Mouse (Mus musculus): ENCODE data around the gene Fcgr2b. TPM values are rescaled to one million over a fixed set of nuclear protein-coding genes. Genes with fewer than 3 reads are reported as not detected.
"Not testable (repeated sequence)": the region's sequence is repeated elsewhere in the genome, so short reads cannot be mapped to it uniquely, and the experiment has no call there.

Fcgr2b gene
- polyA plus RNA-seq, 1 experiment = 16.3 TPM

DNA sequence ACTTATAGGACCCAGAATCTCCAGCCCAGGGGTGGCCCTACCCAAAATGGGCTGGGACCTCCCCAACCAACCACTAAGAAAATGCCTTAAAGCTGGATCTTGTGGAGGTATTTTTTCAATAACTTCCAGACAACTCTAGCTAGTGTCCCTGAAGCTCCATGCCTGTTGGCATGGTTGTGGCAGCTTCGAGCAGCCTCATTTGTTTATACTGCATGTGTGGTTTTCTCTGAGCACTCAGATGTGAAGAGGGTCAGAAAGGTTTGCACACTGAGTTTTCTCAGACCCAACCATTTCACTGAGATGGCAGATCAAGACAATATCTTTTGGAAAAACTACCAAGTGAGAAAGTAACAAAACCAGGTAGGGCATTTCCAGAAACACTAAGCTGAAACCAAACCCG, 6.0 kb upstream of the Fcgr2b start:
- WGBS = 57% methylated on average over 2 of the region's 2 CpGs
- no peak overlapping the region for H3K4me3 ChIP-seq (replicated peaks; ENCODE audit: extremely low read depth, low read depth, low read length)
- TF ChIP-seq POLR2A (IDR thresholded peaks at IDR 0.05; ENCODE audit: borderline replicate concordance, extremely low read depth, low read depth, low read length) = no peak
- TF ChIP-seq CTCF (IDR thresholded peaks at IDR 0.05; ENCODE audit: insufficient read depth, low read length) = no peak

DNA sequence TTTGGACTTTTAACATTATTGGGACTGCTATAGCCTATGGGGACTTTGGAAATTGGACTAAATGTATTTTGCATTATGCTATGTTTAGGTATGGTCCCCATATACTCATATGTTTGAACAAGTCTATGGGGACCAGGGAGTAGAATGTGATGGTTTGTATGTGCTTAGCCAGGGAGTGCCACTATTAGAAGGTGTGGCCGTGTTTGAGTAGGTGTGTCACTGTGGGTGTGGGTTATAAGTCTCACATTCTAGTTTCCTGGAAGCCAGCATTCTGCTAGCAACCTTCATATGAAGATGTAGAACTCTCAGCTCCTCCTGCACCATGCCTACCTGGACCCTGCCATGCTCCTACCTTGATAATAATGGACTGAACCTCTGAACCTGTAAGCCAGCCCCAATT, 5.3 kb upstream of the Fcgr2b start:
- WGBS = 62% methylated on average over 1 of the region's 1 CpGs
- H3K4me1 ChIP-seq (ENCODE audit: control insufficient read depth, insufficient read depth, low read length); H3K4me3 ChIP-seq (replicated peaks; ENCODE audit: extremely low read depth, low read depth, low read length); DNase-seq: not testable (repeated sequence)

More for the DNA sequence above, 6.0 kb upstream of the Fcgr2b start:
- no peaks in the 10 kb centered on the region for H3K4me1 ChIP-seq (ENCODE audit: control insufficient read depth, insufficient read depth, low read length)
- DNase-seq = no peak

DNA sequence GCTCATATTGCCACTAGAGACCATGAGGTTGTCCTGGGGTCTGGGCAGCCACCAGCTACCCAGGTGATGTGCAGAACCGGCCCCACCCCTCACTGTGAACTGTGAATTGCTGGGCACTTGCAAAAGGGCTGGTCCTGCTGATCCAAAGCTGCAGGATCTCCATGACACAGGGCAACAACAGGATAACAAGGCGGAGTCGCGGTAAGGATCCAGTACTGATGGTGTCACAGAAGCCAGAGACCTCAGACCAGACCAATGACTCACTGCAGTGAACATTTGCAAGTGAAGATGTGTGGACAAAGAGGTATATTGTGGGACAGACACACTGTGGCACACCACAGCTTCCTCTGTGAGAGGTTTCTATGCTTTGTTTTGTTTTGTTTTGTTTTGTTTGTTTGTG, 2.3 kb upstream of the Fcgr2b start:
- TF ChIP-seq POLR2A (IDR thresholded peaks at IDR 0.05; ENCODE audit: borderline replicate concordance, extremely low read depth, low read depth, low read length) (no peak), CTCF (IDR thresholded peaks at IDR 0.05; ENCODE audit: insufficient read depth, low read length) (no peak)
- WGBS = 73% methylated on average over 4 of the region's 4 CpGs
- Histone ChIP-seq H3K4me3 (replicated peaks; ENCODE audit: extremely low read depth, low read depth, low read length) (no peak overlapping the region), H3K4me1 (ENCODE audit: control insufficient read depth, insufficient read depth, low read length) (no peaks in the 10 kb centered on the region)
- no peak for DNase-seq

DNA sequence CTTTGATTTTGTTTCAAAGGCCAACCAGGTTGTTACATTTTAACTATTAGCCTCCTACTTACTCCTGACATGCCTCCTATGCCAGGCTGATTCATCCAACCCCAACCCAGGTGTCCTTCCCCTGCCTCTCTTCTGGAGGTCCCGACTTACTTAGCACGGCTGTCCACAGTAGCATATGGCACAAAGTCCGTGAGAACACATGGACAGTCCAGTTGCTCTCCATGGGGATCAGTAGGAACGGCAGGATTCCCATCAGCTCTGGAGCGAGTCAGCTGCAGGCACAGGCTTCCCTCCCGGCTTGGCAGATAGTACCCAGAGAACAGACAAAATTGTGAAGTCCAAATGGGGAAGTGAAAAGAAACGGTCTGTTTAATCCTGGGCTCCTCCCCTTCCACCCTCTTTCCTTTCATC, 591 bp downstream of the Fcgr2b start:
- DNase-seq = no peak
- H3K4me3 ChIP-seq (replicated peaks; ENCODE audit: extremely low read depth, low read depth, low read length) = peak overlapping the region; percentile 59
- no peaks in the 10 kb centered on the region for H3K4me1 ChIP-seq (ENCODE audit: control insufficient read depth, insufficient read depth, low read length)
- TF ChIP-seq CTCF (IDR thresholded peaks at IDR 0.05; ENCODE audit: insufficient read depth, low read length) (no peak), POLR2A (IDR thresholded peaks at IDR 0.05; ENCODE audit: borderline replicate concordance, extremely low read depth, low read depth, low read length) (no peak)
- 60% methylated on average over 7 of the region's 7 CpGs for WGBS

DNA sequence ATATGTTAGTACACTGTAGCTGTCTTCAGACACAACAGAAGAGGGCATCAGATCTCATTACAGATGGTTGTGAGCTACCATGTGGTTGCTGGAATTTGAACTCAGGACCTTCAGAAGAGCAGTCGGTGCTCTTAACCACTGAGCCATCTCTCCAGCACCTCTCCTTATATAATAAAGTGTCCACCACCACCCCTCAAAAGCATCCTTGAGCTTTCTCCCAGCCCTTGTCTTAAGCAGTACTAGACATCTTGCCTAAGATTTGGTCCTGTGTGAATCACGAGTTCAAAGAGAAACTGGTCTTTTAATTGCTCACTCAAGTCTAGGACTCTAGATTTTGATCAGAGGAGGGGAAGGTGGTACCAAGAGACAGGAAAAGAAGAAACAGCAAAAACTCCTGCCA, 997 bp downstream of the Fcgr2b start:
- not testable (repeated sequence) for DNase-seq; H3K4me1 ChIP-seq (ENCODE audit: control insufficient read depth, insufficient read depth, low read length)
- H3K4me3 ChIP-seq (replicated peaks; ENCODE audit: extremely low read depth, low read depth, low read length) = peak overlapping the region; percentile 59
- WGBS = 51% methylated on average over 2 of the region's 2 CpGs

DNA sequence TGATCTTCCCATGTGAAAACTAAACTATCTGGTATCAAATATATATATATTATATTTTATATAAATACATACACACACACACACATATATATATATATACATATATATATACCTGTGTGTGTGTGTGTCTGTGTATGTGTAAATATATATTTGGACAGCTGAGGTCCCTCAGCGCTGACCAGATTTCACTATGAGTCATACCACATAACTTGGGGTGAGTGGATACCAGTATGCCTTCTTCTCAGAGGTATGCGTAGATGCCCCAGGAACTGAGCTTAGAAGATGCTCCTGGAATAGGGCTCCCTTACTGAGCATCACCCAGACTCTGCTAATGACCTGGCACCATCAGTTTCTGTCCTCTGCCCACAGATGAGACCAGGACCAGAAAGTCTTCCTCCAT, 1.6 kb downstream of the Fcgr2b start:
- Histone ChIP-seq H3K4me1 (ENCODE audit: control insufficient read depth, insufficient read depth, low read length) (no peaks in the 10 kb centered on the region), H3K4me3 (replicated peaks; ENCODE audit: extremely low read depth, low read depth, low read length) (no peak overlapping the region)
- DNase-seq = no peak
- TF ChIP-seq CTCF (IDR thresholded peaks at IDR 0.05; ENCODE audit: insufficient read depth, low read length) = no peak
- TF ChIP-seq POLR2A (IDR thresholded peaks at IDR 0.05; ENCODE audit: borderline replicate concordance, extremely low read depth, low read depth, low read length) = no peak
- 92% methylated on average over 2 of the region's 2 CpGs for WGBS

DNA sequence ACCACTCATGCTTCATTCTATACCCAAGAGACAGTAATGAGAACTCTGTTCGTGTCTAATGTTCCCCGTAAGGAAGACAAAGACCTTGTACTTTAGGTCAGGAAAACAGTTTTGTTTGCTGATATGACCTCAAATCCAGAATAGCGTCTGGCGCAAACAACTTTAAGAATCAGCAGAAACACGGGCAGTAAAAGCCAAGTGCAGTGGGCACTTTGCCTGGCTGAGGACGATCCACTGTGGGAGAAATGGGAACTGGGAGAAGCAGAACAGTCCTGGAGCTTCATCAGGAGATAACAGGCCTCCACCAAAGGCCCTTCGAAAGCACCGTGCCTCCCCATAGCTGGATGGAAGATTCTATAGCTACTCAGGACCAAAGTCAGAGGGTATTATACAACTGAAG, 2.2 kb downstream of the Fcgr2b start:
- no peak for DNase-seq
- Histone ChIP-seq H3K4me3 (replicated peaks; ENCODE audit: extremely low read depth, low read depth, low read length) (no peak overlapping the region), H3K4me1 (ENCODE audit: control insufficient read depth, insufficient read depth, low read length) (no peaks in the 10 kb centered on the region)
- TF ChIP-seq CTCF (IDR thresholded peaks at IDR 0.05; ENCODE audit: insufficient read depth, low read length) = no peak
- 78% methylated on average over 8 of the region's 8 CpGs for WGBS

DNA sequence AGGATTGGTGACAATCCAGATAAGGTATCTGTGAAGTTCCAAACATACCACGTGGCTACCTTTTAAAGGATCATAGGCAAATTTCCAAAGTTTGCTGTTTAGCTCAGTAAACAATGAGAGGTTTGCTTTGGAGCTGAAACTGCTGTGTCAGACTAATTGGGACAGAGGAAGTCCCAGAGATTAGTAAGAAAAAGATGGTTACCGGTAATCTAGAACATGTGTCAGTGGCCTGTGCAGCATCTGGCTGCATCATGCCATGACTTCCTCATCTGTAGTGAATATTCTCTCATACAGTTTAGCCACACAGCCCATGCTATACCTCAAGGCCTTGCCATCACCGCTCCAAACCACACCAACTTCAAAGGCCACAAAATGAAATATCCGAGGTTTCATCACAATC, 3.4 kb downstream of the Fcgr2b start:
- Histone ChIP-seq H3K4me3 (replicated peaks; ENCODE audit: extremely low read depth, low read depth, low read length) (no peak overlapping the region), H3K4me1 (ENCODE audit: control insufficient read depth, insufficient read depth, low read length) (no peaks in the 10 kb centered on the region)
- 52% methylated on average over 4 of the region's 4 CpGs for WGBS
- no peak for DNase-seq
- no peak for TF ChIP-seq POLR2A (IDR thresholded peaks at IDR 0.05; ENCODE audit: borderline replicate concordance, extremely low read depth, low read depth, low read length)
- TF ChIP-seq CTCF (IDR thresholded peaks at IDR 0.05; ENCODE audit: insufficient read depth, low read length) = no peak

DNA sequence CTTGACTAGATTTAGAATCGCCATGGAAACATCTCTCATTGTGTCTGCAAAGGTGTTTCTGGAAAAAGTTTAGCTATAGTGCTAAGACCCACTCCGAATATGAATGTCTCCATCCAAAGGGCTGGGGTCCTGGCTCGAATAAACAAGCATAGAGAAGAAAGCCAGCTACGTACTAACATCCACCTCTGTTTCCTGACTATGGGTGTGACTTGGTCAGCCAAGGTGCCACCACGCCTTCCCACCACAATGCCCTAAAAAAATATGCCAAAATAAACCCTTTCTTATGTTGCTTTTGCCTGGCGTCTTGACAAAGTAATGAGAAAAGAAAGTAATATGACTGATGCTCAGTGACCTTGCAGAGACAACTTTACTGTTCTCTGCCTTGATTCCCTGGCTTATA, 3.9 kb downstream of the Fcgr2b start:
- DNase-seq = no peak
- H3K4me3 ChIP-seq (replicated peaks; ENCODE audit: extremely low read depth, low read depth, low read length) = no peak overlapping the region
- H3K4me1 ChIP-seq (ENCODE audit: control insufficient read depth, insufficient read depth, low read length) = no peaks in the 10 kb centered on the region
- TF ChIP-seq CTCF (IDR thresholded peaks at IDR 0.05; ENCODE audit: insufficient read depth, low read length) (no peak), POLR2A (IDR thresholded peaks at IDR 0.05; ENCODE audit: borderline replicate concordance, extremely low read depth, low read depth, low read length) (no peak)
- WGBS = 60% methylated on average over 6 of the region's 6 CpGs

DNA sequence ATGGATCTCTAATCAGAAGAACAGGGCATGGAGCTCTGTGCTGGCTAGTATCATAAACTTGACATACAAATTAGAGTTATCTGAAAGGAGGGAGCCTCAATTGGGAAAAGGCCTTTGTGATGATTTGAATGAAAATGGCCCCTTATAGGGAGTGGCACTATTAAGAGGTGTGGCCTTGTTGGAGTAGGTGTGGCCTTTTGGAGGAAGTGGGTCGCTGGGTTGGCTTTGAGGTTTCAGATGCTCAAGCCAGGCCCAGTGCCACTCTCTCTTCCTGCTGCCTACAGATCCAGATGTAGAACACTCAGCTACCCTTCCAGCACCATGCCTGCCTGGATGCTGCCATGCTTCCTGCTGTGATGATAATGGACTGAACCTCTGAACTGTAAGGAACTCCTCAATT, 7.8 kb downstream of the Fcgr2b start:
- Histone ChIP-seq H3K4me3 (replicated peaks; ENCODE audit: extremely low read depth, low read depth, low read length) (no peak overlapping the region), H3K4me1 (ENCODE audit: control insufficient read depth, insufficient read depth, low read length) (no peaks in the 10 kb centered on the region)
- 61% methylated on average over 1 of the region's 1 CpGs for WGBS
- DNase-seq = no peak
- TF ChIP-seq POLR2A (IDR thresholded peaks at IDR 0.05; ENCODE audit: borderline replicate concordance, extremely low read depth, low read depth, low read length) (no peak), CTCF (IDR thresholded peaks at IDR 0.05; ENCODE audit: insufficient read depth, low read length) (no peak)

DNA sequence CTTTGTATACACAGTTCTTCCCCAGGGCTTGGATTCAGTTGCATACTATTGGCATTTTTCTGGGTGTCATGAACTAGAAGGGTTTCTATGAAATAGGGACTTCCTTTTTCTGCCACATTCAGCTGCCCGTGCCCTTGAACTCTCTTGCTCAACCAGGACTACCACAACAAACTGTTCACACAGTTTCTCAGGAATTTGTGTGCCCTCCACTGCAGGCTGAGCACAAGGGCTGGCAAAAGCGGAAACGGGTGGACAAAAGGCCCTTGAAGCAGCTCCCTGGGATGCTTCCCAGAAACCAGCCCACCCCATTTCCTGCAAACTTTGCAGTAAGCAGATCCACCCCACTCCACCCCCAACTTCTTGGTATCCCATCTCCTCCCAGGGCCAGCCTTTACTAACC, 8.8 kb downstream of the Fcgr2b start:
- no peak overlapping the region for H3K4me3 ChIP-seq (replicated peaks; ENCODE audit: extremely low read depth, low read depth, low read length)
- no peaks in the 10 kb centered on the region for H3K4me1 ChIP-seq (ENCODE audit: control insufficient read depth, insufficient read depth, low read length)
- DNase-seq = no peak
- 41% methylated on average over 3 of the region's 3 CpGs for WGBS
- TF ChIP-seq CTCF (IDR thresholded peaks at IDR 0.05; ENCODE audit: insufficient read depth, low read length) (no peak), POLR2A (IDR thresholded peaks at IDR 0.05; ENCODE audit: borderline replicate concordance, extremely low read depth, low read depth, low read length) (no peak)
